Mouse (Mus musculus) testis, adult 2 months (tissue): ENCODE results near the gene Zbp1.

Experiments used
- CTCF ChIP-seq: fragments of 200-500 bp; IDR thresholded peaks from 2 replicates; pipeline ENCODE4 v1.5.1; 2012; ENCODE audit warnings: low read depth, mild to moderate bottlenecking, inconsistent platforms, low read length, moderate library complexity; ENCODE audit not compliant: control insufficient read depth, insufficient read depth, insufficient replicate concordance
- POLR2A ChIP-seq: fragments of 200-500 bp; IDR thresholded peaks from 2 replicates; pipeline ENCODE4 v1.6.1; 2012; ENCODE audit warnings: low read depth, mild to moderate bottlenecking, inconsistent platforms, low read length, moderate library complexity; ENCODE audit not compliant: control insufficient read depth

- TF ChIP-seq CTCF (no peak), POLR2A (no peak)
Measured at GRCm38 (mm10) chr2:173171956-173172355, 46.8 kb downstream of the Zbp1 start.
